Mouse (Mus musculus) E14TG2a.4 (cell line): ENCODE results near the gene Gstm7.

Experiments used
- H3K27me3 ChIP-seq: 2 replicates; pipeline ENCODE4 v1.6.1; 2014; ENCODE audit warnings: low read length, control low read depth; ENCODE audit not compliant: insufficient read depth
- H3K36me3 ChIP-seq: 2 replicates; pipeline ENCODE4 v1.6.1; 2014; ENCODE audit warnings: low read length, control low read depth; ENCODE audit not compliant: insufficient read depth
- H3K4me1 ChIP-seq: replicated peaks from 2 replicates; pipeline ENCODE4 v1.6.1; 2014; ENCODE audit warnings: low read depth, low read length, control low read depth
- H3K4me3 ChIP-seq: replicated peaks from 2 replicates; pipeline ENCODE4 v1.5.1; 2014; ENCODE audit warnings: mild to moderate bottlenecking, low read length
- H3K9me3 ChIP-seq: 2 replicates; pipeline ENCODE4 v1.6.1; 2014; ENCODE audit warnings: low read length, control low read depth
- CTCF ChIP-seq: conservative IDR thresholded peaks from 2 replicates; pipeline ENCODE4 v1.5.1; 2014; ENCODE audit warnings: low read length
- NANOG ChIP-seq: IDR thresholded peaks from 2 replicates; pipeline ENCODE4 v1.6.1; 2014; ENCODE audit warnings: borderline replicate concordance, low read length, mixed read lengths
- POU5F1 ChIP-seq: IDR thresholded peaks from 2 replicates; pipeline ENCODE4 v1.6.1; 2014; ENCODE audit warnings: low read length, borderline replicate concordance

Gene Gstm7

GRCm38 (mm10) chr3:107877747-107878736 is 53.6 kb downstream of the Gstm7 start:
- Histone ChIP-seq H3K36me3 (no peaks in the 10 kb centered on the region), H3K4me1 (peaks cover 8% of the 10 kb centered on the region), H3K27me3 (peaks cover 61% of the 10 kb centered on the region), H3K9me3 (no peaks in the 10 kb centered on the region), H3K4me3 (no peak overlapping the region)
- no peak for TF ChIP-seq POU5F1
- TF ChIP-seq CTCF: no peak
- no peak for TF ChIP-seq NANOG

GRCm38 (mm10) chr3:107877005-107877404 is 54.6 kb downstream of the Gstm7 start, which contains the start of gene Eps8l3:
Gene Eps8l3 (plus strand): TSS chr3:107877229.
- Histone ChIP-seq H3K27me3 (peaks cover 57% of the 10 kb centered on the region), H3K36me3 (no peaks in the 10 kb centered on the region), H3K9me3 (no peaks in the 10 kb centered on the region), H3K4me1 (peaks cover 9% of the 10 kb centered on the region), H3K4me3 (no peak within 1 kb of the TSS)
- TF ChIP-seq NANOG: no peak
